Mouse (Mus musculus): ENCODE results near the gene BC029722. TPM values are rescaled to one million over a fixed set of nuclear protein-coding genes. Genes with fewer than 3 reads are reported as not detected.

BC029722 gene
- polyA plus RNA-seq, 1 experiment = 0.45 TPM

DNA sequence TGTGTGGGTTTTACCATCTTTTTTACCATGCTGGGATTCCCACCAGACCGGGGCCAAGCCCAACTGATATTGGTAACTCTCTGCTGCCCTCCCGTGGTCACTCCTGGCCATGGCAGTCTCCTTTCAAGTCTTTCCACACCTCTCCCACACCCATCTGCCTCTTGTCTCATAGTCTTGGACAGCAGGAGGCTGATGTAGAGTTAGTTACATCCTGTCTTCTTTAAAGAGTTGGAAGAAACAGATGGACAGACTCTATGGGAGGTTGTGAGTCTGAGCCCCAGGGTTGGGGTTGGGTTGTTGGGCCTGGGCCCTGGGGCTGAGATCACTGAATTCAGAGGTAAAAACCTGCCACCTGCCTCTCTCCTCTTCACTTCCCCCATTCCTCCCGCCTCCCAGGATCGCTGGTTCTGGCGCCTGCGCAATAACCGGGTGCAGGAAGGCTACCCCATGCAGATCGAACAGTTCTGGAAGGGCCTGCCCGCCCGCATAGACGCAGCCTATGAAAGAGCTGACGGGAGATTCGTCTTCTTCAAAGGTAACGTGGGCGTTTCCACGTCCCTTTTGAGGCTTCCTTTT, 7.3 kb downstream of the BC029722 start:
- TF ChIP-seq TAL1 (IDR thresholded peaks at IDR 0.05; ENCODE audit: low read length) (no peak), GATA1 (IDR thresholded peaks at IDR 0.05; ENCODE audit: low read length) (no peak)
- Histone ChIP-seq H3K9me3 (ENCODE audit: control insufficient read depth, low read length) (no peaks in the 10 kb centered on the region), H3K36me3 (ENCODE audit: control insufficient read depth) (no peaks in the 10 kb centered on the region), H3K4me3 (replicated peaks) (no peak overlapping the region), H3K4me1 (ENCODE audit: control insufficient read depth) (no peaks in the 10 kb centered on the region), H3K27me3 (ENCODE audit: control insufficient read depth) (peaks cover 5% of the 10 kb centered on the region)

DNA sequence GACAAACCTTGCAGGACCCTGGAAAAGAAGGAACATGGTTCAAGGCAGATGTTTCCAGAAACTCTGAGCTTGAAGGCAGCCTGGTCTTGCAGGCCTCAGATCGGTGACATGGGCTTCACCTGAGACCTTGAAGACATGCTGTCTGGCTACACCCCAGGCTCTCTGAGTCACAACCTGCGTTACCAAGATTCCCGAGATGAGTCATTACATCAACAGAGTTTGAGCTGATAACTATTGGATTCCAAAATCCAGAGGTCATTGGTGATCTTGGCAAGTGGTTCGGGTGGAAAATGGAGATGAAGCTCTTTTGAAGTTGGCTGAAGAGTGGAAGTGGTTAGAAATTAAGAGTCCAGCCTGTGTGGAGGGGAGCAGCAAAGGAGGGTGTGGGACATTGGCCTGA, 9.6 kb downstream of the BC029722 start:
- TF ChIP-seq GATA1 (IDR thresholded peaks at IDR 0.05; ENCODE audit: low read length) (no peak), TAL1 (IDR thresholded peaks at IDR 0.05; ENCODE audit: low read length) (no peak)

DNA sequence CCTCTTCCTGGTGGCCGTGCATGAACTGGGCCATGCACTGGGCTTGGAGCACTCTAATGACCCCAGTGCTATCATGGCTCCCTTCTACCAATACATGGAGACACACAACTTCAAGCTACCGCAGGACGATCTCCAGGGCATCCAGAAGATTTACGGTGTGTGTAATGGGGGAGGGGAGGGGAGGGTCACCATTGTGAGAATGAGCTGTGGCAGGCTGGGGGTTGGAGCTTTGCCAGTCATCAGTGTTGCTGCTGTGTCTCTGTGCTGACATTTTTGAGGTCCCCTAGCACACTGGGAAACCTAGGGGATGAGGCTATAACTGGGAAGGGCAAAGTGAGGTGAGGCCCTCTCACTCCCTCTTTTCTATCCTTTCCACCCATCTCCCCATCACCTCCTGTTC, 11.8 kb downstream of the BC029722 start:
- Histone ChIP-seq H3K4me1 (ENCODE audit: control insufficient read depth) (no peaks in the 10 kb centered on the region), H3K4me3 (replicated peaks) (no peak overlapping the region), H3K9me3 (ENCODE audit: control insufficient read depth, low read length) (no peaks in the 10 kb centered on the region), H3K36me3 (ENCODE audit: control insufficient read depth) (no peaks in the 10 kb centered on the region), H3K27me3 (ENCODE audit: control insufficient read depth) (peaks cover 6% of the 10 kb centered on the region; the same call in 1 of the 2 replicates)
- no peak for TF ChIP-seq GATA1 (IDR thresholded peaks at IDR 0.05; ENCODE audit: low read length)
- no peak for TF ChIP-seq TAL1 (IDR thresholded peaks at IDR 0.05; ENCODE audit: low read length)

More for the DNA sequence above, 9.6 kb downstream of the BC029722 start:
- Histone ChIP-seq H3K4me1 (ENCODE audit: control insufficient read depth) (no peaks in the 10 kb centered on the region), H3K4me3 (replicated peaks) (no peak overlapping the region), H3K9me3 (ENCODE audit: control insufficient read depth, low read length) (no peaks in the 10 kb centered on the region), H3K36me3 (ENCODE audit: control insufficient read depth) (no peaks in the 10 kb centered on the region), H3K27me3 (ENCODE audit: control insufficient read depth) (peaks cover 8% of the 10 kb centered on the region)

DNA sequence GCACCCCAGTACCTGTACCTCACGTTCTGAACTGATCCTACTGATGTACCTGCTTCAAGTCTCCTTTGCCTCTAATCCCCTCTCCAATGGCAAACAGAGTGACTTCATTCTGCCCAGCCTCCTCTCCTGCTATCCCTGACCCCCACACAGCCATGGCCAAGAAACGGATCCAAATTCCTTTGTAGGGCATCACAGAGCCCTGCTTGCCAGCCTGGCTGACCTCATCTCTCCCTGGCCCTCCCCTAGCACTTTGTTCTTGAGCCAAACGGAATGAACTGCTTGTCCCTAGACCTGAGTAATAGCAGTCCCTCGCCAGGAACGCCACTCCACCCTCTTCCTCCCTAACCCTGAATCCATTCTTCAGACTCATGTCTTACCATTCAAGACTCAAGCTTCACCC, 12.7 kb downstream of the BC029722 start:
- no peaks in the 10 kb centered on the region for H3K9me3 ChIP-seq (ENCODE audit: control insufficient read depth, low read length)
- peaks cover 6% of the 10 kb centered on the region; the same call in 1 of the 2 replicates for H3K27me3 ChIP-seq (ENCODE audit: control insufficient read depth)
- H3K36me3 ChIP-seq (ENCODE audit: control insufficient read depth) = no peaks in the 10 kb centered on the region
- no peak overlapping the region for H3K4me3 ChIP-seq (replicated peaks)
- TF ChIP-seq GATA1 (IDR thresholded peaks at IDR 0.05; ENCODE audit: low read length) = no peak
- TF ChIP-seq TAL1 (IDR thresholded peaks at IDR 0.05; ENCODE audit: low read length) = no peak
- no peaks in the 10 kb centered on the region for H3K4me1 ChIP-seq (ENCODE audit: control insufficient read depth)

DNA sequence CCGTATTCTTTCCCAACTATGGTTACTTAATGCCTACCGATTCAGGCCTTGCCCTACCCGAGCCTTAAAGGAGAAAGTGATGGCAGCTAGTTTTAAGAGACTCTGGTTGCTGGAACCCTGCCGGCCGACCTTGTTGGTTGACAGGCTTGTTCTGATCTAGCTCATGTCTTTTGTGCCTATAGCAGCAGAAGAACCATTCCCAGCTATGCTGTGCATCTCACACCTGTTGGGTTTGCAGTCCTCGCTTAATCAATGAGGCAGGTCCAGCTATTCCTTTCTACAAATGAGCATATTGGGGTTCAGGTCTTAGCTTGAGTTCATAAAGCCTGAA, 13.3 kb downstream of the BC029722 start:
- Histone ChIP-seq H3K4me3 (replicated peaks) (no peak overlapping the region), H3K4me1 (ENCODE audit: control insufficient read depth) (no peaks in the 10 kb centered on the region), H3K27me3 (ENCODE audit: control insufficient read depth) (peaks cover 6% of the 10 kb centered on the region; the same call in 1 of the 2 replicates), H3K9me3 (ENCODE audit: control insufficient read depth, low read length) (no peaks in the 10 kb centered on the region), H3K36me3 (ENCODE audit: control insufficient read depth) (no peaks in the 10 kb centered on the region)
- no peak for TF ChIP-seq GATA1 (IDR thresholded peaks at IDR 0.05; ENCODE audit: low read length)
- no peak for TF ChIP-seq TAL1 (IDR thresholded peaks at IDR 0.05; ENCODE audit: low read length)

DNA sequence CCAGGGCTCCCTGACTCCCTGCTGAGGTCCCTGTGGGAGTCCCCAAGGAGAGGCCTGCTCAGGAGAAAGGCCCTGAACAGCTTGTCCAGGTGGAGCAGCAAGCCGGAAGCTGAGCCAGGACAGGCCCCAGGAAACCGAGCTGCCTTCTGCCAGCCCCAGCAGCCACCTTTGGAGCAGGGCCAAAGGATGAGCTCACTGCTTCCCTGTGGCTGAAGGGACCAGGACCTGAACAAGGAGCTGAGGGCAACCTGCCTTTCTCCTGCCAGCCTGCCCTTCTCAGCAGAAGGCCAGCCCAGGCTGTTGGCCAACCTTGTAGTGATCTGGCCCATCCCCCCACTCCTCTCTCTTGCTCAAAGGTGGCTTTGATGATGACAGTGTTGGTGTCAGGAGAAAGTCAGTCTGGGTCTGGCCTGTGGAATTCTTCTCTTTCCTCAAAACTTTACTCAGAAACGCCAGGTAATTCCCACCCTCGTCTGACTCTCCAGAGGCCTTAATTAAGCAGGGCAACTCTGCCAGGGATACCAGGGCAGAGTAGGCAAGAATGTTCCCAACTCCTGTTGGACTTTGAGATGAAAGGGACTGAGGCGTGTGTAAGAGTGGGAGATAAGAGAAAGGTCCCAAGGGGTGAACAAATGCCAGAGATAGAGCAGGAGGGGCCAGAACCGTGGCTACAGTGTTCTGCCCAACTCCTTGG, 13.8 kb downstream of the BC029722 start:
- no peak overlapping the region for H3K4me3 ChIP-seq (replicated peaks)
- TF ChIP-seq TAL1 (IDR thresholded peaks at IDR 0.05; ENCODE audit: low read length) (no peak), GATA1 (IDR thresholded peaks at IDR 0.05; ENCODE audit: low read length) (no peak)
- H3K27me3 ChIP-seq (ENCODE audit: control insufficient read depth) = peaks cover 6% of the 10 kb centered on the region; the same call in 1 of the 2 replicates
- no peaks in the 10 kb centered on the region for H3K9me3 ChIP-seq (ENCODE audit: control insufficient read depth, low read length)
- no peaks in the 10 kb centered on the region for H3K36me3 ChIP-seq (ENCODE audit: control insufficient read depth)
- H3K4me1 ChIP-seq (ENCODE audit: control insufficient read depth) = no peaks in the 10 kb centered on the region

DNA sequence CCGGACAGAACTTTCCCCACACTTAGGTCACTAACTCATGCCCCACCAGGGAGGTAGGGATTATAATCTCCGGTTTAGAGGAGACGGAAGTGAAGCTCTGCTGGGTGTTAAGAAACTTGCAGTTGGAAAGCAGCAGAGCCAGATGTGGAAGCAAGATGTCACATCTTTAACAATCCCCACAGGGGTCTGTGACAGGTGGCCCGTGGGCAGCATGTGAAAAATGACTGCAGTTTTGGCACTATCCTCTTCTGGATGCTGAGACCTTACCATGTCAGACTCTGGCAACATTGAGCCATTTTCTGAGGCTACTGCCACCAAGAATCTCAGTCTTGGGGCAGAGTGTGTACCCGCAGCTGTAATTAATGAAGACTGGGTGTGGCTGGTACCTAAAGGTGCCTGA, 15.2 kb downstream of the BC029722 start:
- Histone ChIP-seq H3K4me1 (ENCODE audit: control insufficient read depth) (no peaks in the 10 kb centered on the region), H3K9me3 (ENCODE audit: control insufficient read depth, low read length) (no peaks in the 10 kb centered on the region), H3K27me3 (ENCODE audit: control insufficient read depth) (peaks cover 10% of the 10 kb centered on the region), H3K4me3 (replicated peaks) (no peak overlapping the region), H3K36me3 (ENCODE audit: control insufficient read depth) (no peaks in the 10 kb centered on the region)
- TF ChIP-seq GATA1 (IDR thresholded peaks at IDR 0.05; ENCODE audit: low read length) = no peak
- no peak for TF ChIP-seq TAL1 (IDR thresholded peaks at IDR 0.05; ENCODE audit: low read length)

DNA sequence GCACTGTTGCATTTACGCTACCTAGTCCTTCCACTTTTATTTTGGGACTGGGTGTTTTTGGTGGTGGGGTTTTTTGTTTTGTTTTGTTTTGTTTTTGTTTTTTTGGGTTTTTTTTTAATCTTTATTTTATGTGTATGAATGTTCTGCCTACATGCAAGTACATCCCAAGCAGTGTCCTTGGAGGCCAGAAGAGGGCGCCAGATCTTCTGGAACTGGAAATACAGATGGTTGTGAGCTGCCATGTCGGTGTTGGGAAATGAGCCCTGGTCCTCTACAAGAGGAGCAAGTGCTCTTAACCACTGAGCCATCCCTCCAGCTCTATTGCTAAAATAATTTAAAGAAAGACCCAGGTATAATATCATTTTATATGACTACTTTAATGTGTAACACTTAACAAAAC, 16.5 kb downstream of the BC029722 start:
- TF ChIP-seq GATA1 (IDR thresholded peaks at IDR 0.05; ENCODE audit: low read length) (no peak), TAL1 (IDR thresholded peaks at IDR 0.05; ENCODE audit: low read length) (no peak)
- peaks cover 13% of the 10 kb centered on the region for H3K27me3 ChIP-seq (ENCODE audit: control insufficient read depth)
- no peaks in the 10 kb centered on the region for H3K36me3 ChIP-seq (ENCODE audit: control insufficient read depth)
- no peak overlapping the region for H3K4me3 ChIP-seq (replicated peaks)
- no peaks in the 10 kb centered on the region for H3K4me1 ChIP-seq (ENCODE audit: control insufficient read depth)
- no peaks in the 10 kb centered on the region for H3K9me3 ChIP-seq (ENCODE audit: control insufficient read depth, low read length)

DNA sequence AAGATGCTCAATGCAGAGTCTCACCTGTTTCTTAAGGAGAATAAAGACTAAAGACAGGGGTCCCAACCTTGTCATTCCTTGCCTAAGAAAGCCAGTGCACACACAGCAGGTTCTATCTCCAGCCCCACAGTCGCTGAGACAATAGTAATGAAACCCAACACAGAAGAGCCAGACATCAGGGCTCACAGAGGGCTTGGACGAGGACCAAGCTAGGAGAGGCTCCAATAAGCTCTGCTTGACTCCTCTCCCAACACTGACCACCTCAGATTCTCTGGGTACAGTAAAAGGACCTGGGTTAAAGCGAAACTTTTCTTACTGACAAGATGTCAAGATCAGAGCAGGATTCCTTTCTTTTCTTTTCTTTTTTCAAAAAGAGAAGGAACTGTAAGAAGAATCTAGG, 20.6 kb downstream of the BC029722 start:
- TF ChIP-seq TAL1 (IDR thresholded peaks at IDR 0.05; ENCODE audit: low read length) = no peak
- no peak for TF ChIP-seq GATA1 (IDR thresholded peaks at IDR 0.05; ENCODE audit: low read length)
- H3K4me1 ChIP-seq (ENCODE audit: control insufficient read depth) = no peaks in the 10 kb centered on the region
- H3K4me3 ChIP-seq (replicated peaks) = no peak overlapping the region

More for the DNA sequence above, 20.6 kb downstream of the BC029722 start:
- H3K36me3 ChIP-seq (ENCODE audit: control insufficient read depth) = no peaks in the 10 kb centered on the region
- H3K9me3 ChIP-seq (ENCODE audit: control insufficient read depth, low read length) = no peaks in the 10 kb centered on the region
- peaks cover 10% of the 10 kb centered on the region for H3K27me3 ChIP-seq (ENCODE audit: control insufficient read depth)
